Mouse (Mus musculus) liver, embryonic 14.5 days (tissue): Measurements from ENCODE around the gene Mx1.

Source experiments
- CTCF ChIP-seq: IDR thresholded peaks from 2 replicates; pipeline ENCODE4 v1.5.1; 2016; ENCODE audit warnings: antibody characterized with exemption, low read depth, control low read depth
- EP300 ChIP-seq: IDR thresholded peaks from 2 replicates; pipeline ENCODE4 v1.6.1; 2016; ENCODE audit warnings: antibody characterized with exemption, low read depth

DNA sequence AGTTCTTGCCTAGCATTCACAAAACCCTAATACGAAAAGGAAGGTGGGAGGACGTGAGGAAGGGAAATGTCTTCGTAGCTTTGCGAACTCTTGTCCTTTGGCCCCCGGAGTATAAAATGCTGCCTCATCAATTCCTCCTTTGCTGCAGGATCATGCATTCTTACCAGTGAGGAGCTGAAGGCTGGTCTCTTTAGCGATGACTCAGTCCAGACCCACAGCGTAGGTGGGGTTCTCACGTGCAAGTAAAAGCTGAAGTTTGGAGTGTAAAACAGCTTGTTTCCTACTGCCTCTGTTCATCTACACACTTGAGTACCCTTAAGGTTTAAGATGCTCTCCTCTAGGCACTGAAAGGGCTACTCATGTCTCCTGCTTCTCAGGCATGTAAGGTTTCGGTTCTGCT is 20.7 kb downstream of the Mx1 start:
- TF ChIP-seq CTCF (no peak), EP300 (no peak)
